Mouse (Mus musculus) bone marrow, adult 2 months (tissue): ENCODE data around the gene Wnk4.

Experiments
- CTCF ChIP-seq: fragments of 200-500 bp; IDR thresholded peaks from 2 replicates; pipeline ENCODE4 v1.5.1; 2011; ENCODE audit warnings: low read length, control low read depth; ENCODE audit not compliant: control insufficient read depth, insufficient read depth
- POLR2A ChIP-seq: fragments of 200-500 bp; IDR thresholded peaks from 2 replicates; pipeline ENCODE4 v1.6.1; 2011; ENCODE audit warnings: low read depth, mild to moderate bottlenecking, control low read depth, low read length, borderline replicate concordance; ENCODE audit not compliant: control insufficient read depth

- TF ChIP-seq CTCF (no peak), POLR2A (no peak)
Measured at GRCm38 (mm10) chr11:101326147-101326546, 65.8 kb downstream of the Wnk4 start.
